Mouse (Mus musculus): Measurements from ENCODE around the gene Pcgf2. TPM values are rescaled to one million over a fixed set of nuclear protein-coding genes. Genes with fewer than 3 reads are reported as not detected.

Gene Pcgf2
- total and polyA plus RNA-seq, 2 experiments, result 0.37 to 12.0 TPM

GRCm38 (mm10) chr11:97644834-97645233 is 55.5 kb downstream of the Pcgf2 start:
- Histone ChIP-seq H3K27ac (replicated peaks; ENCODE audit: insufficient read depth, low read depth, low read length) (no peak overlapping the region), H3K79me2 (ENCODE audit: control insufficient read depth, insufficient read depth, low read length) (no peaks in the 10 kb centered on the region), H3K4me1 (ENCODE audit: control insufficient read depth, insufficient read depth, low read length) (no peaks in the 10 kb centered on the region), H3K27me3 (ENCODE audit: control insufficient read depth, insufficient read depth, low read length) (no peaks in the 10 kb centered on the region), H3K4me3 (ENCODE audit: insufficient read depth, low read depth, low read length) (no peak overlapping the region), H3K36me3 (ENCODE audit: control insufficient read depth, insufficient read depth, low read length) (no peaks in the 10 kb centered on the region), H3K9ac (ENCODE audit: low read depth, low read length) (no peak overlapping the region)
- TF ChIP-seq POLR2A (IDR thresholded peaks at IDR 0.05; ENCODE audit: extremely low read depth, insufficient read depth, low read length) (no peak), CTCF (IDR thresholded peaks at IDR 0.05; ENCODE audit: low read depth, low read length) (peak; percentile 86)
- 2% methylated on average over 6 of the region's 6 CpGs for WGBS
- peak; percentile 71 for DNase-seq (ENCODE audit: extremely low read depth, low read depth, low spot score)

- H3K9ac ChIP-seq (ENCODE audit: low read depth, low read length), result no peak overlapping the region
- WGBS, result 75% methylated on average over 8 of the region's 8 CpGs
- H3K36me3 ChIP-seq (ENCODE audit: control insufficient read depth, insufficient read depth, low read length), result no peaks in the 10 kb centered on the region
- H3K79me2 ChIP-seq (ENCODE audit: control insufficient read depth, insufficient read depth, low read length), result no peaks in the 10 kb centered on the region
- no peak overlapping the region for H3K27ac ChIP-seq (replicated peaks; ENCODE audit: insufficient read depth, low read depth, low read length)
- H3K27me3 ChIP-seq (ENCODE audit: control insufficient read depth, insufficient read depth, low read length), result no peaks in the 10 kb centered on the region
- TF ChIP-seq POLR2A (IDR thresholded peaks at IDR 0.05; ENCODE audit: extremely low read depth, insufficient read depth, low read length) (no peak), CTCF (IDR thresholded peaks at IDR 0.05; ENCODE audit: low read depth, low read length) (no peak)
- DNase-seq (ENCODE audit: extremely low read depth, low read depth, low spot score), result no peak
- H3K4me3 ChIP-seq (ENCODE audit: insufficient read depth, low read depth, low read length), result no peak overlapping the region
- H3K4me1 ChIP-seq (ENCODE audit: control insufficient read depth, insufficient read depth, low read length), result no peaks in the 10 kb centered on the region
Observed at GRCm38 (mm10) chr11:97643380-97644055, 56.8 kb downstream of the Pcgf2 start.

- no peaks in the 10 kb centered on the region for H3K27me3 ChIP-seq (ENCODE audit: control insufficient read depth, insufficient read depth, low read length)
- no peaks in the 10 kb centered on the region for H3K36me3 ChIP-seq (ENCODE audit: control insufficient read depth, insufficient read depth, low read length)
- DNase-seq (ENCODE audit: extremely low read depth, low read depth, low spot score), result no peak
- WGBS, result 50% methylated on average over 2 of the region's 2 CpGs
- TF ChIP-seq CTCF (IDR thresholded peaks at IDR 0.05; ENCODE audit: low read depth, low read length) (no peak), POLR2A (IDR thresholded peaks at IDR 0.05; ENCODE audit: extremely low read depth, insufficient read depth, low read length) (no peak)
- H3K27ac ChIP-seq (replicated peaks; ENCODE audit: insufficient read depth, low read depth, low read length), result no peak overlapping the region
- no peak overlapping the region for H3K9ac ChIP-seq (ENCODE audit: low read depth, low read length)
- H3K4me1 ChIP-seq (ENCODE audit: control insufficient read depth, insufficient read depth, low read length), result no peaks in the 10 kb centered on the region
- no peak overlapping the region for H3K4me3 ChIP-seq (ENCODE audit: insufficient read depth, low read depth, low read length)
- H3K79me2 ChIP-seq (ENCODE audit: control insufficient read depth, insufficient read depth, low read length), result no peaks in the 10 kb centered on the region
Observed at GRCm38 (mm10) chr11:97642746-97643145, 57.6 kb downstream of the Pcgf2 start.

GRCm38 (mm10) chr11:97641668-97642067 is 58.6 kb downstream of the Pcgf2 start:
- 61% methylated on average over 8 of the region's 8 CpGs for WGBS
- no peak overlapping the region for H3K27ac ChIP-seq (replicated peaks; ENCODE audit: insufficient read depth, low read depth, low read length)

More at GRCm38 (mm10) chr11:97641668-97642067, 58.6 kb downstream of the Pcgf2 start:
- TF ChIP-seq CTCF (IDR thresholded peaks at IDR 0.05; ENCODE audit: low read depth, low read length) (no peak), POLR2A (IDR thresholded peaks at IDR 0.05; ENCODE audit: extremely low read depth, insufficient read depth, low read length) (no peak)
- Histone ChIP-seq H3K9ac (ENCODE audit: low read depth, low read length) (no peak overlapping the region), H3K4me1 (ENCODE audit: control insufficient read depth, insufficient read depth, low read length) (no peaks in the 10 kb centered on the region), H3K36me3 (ENCODE audit: control insufficient read depth, insufficient read depth, low read length) (no peaks in the 10 kb centered on the region), H3K27me3 (ENCODE audit: control insufficient read depth, insufficient read depth, low read length) (no peaks in the 10 kb centered on the region), H3K4me3 (ENCODE audit: insufficient read depth, low read depth, low read length) (no peak overlapping the region), H3K79me2 (ENCODE audit: control insufficient read depth, insufficient read depth, low read length) (no peaks in the 10 kb centered on the region)
- no peak for DNase-seq (ENCODE audit: extremely low read depth, low read depth, low spot score)

Other genes starting within 250 kb of the Pcgf2 start
- not detected in 2 replicates for gene 4933428G20Rik, start 200.2 kb downstream of the Pcgf2 start, total RNA-seq (2014; rRNA removed)
- gene 4933428G20Rik, start 200.2 kb downstream of the Pcgf2 start, polyA plus RNA-seq (2012; rRNA removed), result not detected in 2 replicates
- under 0.01 and 0.20 TPM in 2 replicates for gene Srcin1, start 124.3 kb downstream of the Pcgf2 start, total RNA-seq (2014; rRNA removed)
- 0.06 and 0.12 TPM in 2 replicates for gene Srcin1, start 124.3 kb downstream of the Pcgf2 start, polyA plus RNA-seq (2012; rRNA removed)
- 0.37 and 0.67 TPM in 2 replicates for gene Epop, start 70.8 kb downstream of the Pcgf2 start, total RNA-seq (2014; rRNA removed)
- 2.5 and 3.5 TPM in 2 replicates for gene Epop, start 70.8 kb downstream of the Pcgf2 start, polyA plus RNA-seq (2012; rRNA removed)
- 3.8 and 6.0 TPM in 2 replicates for gene Mllt6, start 37.1 kb downstream of the Pcgf2 start, total RNA-seq (2014; rRNA removed)
- gene Mllt6, start 37.1 kb downstream of the Pcgf2 start, polyA plus RNA-seq (2012; rRNA removed), result 8.9 and 11.2 TPM in 2 replicates
- gene Cisd3, start 14.7 kb downstream of the Pcgf2 start, total RNA-seq (2014; rRNA removed), result 35.7 and 41.0 TPM in 2 replicates
- gene Cisd3, start 14.7 kb downstream of the Pcgf2 start, polyA plus RNA-seq (2012; rRNA removed), result 73.6 and 94.5 TPM in 2 replicates
- gene Psmb3, start 2.9 kb upstream of the Pcgf2 start, total RNA-seq (2014; rRNA removed), result 281 and 313 TPM in 2 replicates
- gene Psmb3, start 2.9 kb upstream of the Pcgf2 start, polyA plus RNA-seq (2012; rRNA removed), result 299 and 334 TPM in 2 replicates
- 4.1 and 5.5 TPM in 2 replicates for gene Pip4k2b, start 44.2 kb upstream of the Pcgf2 start, total RNA-seq (2014; rRNA removed)
- gene Pip4k2b, start 44.2 kb upstream of the Pcgf2 start, polyA plus RNA-seq (2012; rRNA removed), result 10.8 and 11.0 TPM in 2 replicates
- gene Cwc25, start 66.1 kb upstream of the Pcgf2 start, total RNA-seq (2014; rRNA removed), result 5.8 and 6.8 TPM in 2 replicates
- 6.2 and 6.3 TPM in 2 replicates for gene Cwc25, start 66.1 kb upstream of the Pcgf2 start, polyA plus RNA-seq (2012; rRNA removed)
- gene 1700001P01Rik, start 75.4 kb upstream of the Pcgf2 start, total RNA-seq (2014; rRNA removed), result not detected in 2 replicates
- not detected in 2 replicates for gene 1700001P01Rik, start 75.4 kb upstream of the Pcgf2 start, polyA plus RNA-seq (2012; rRNA removed)
- 240 and 283 TPM in 2 replicates for gene Rpl23, start 81.9 kb upstream of the Pcgf2 start, total RNA-seq (2014; rRNA removed)
- gene Rpl23, start 81.9 kb upstream of the Pcgf2 start, polyA plus RNA-seq (2012; rRNA removed), result 68.5 and 71.4 TPM in 2 replicates
- gene Lasp1, start 98.5 kb upstream of the Pcgf2 start, total RNA-seq (2014; rRNA removed), result 23.3 and 33.3 TPM in 2 replicates
- gene Lasp1, start 98.5 kb upstream of the Pcgf2 start, polyA plus RNA-seq (2012; rRNA removed), result 80.5 and 85.4 TPM in 2 replicates
- 0.09 and 0.27 TPM in 2 replicates for gene B230217C12Rik, start 140.3 kb upstream of the Pcgf2 start, total RNA-seq (2014; rRNA removed)
- gene B230217C12Rik, start 140.3 kb upstream of the Pcgf2 start, polyA plus RNA-seq (2012; rRNA removed), result 0.14 and 0.29 TPM in 2 replicates
- 1.4 and 1.9 TPM in 2 replicates for gene Fbxo47, start 183.7 kb upstream of the Pcgf2 start, total RNA-seq (2014; rRNA removed)
- gene Fbxo47, start 183.7 kb upstream of the Pcgf2 start, polyA plus RNA-seq (2012; rRNA removed), result 0.17 and 0.27 TPM in 2 replicates

Measured in liver, adult 2 months (tissue).